Mouse (Mus musculus) frontal cortex, postnatal 14 days (tissue): ENCODE measurements around the gene Calr.

Experiments used
- DNase-seq, 2 experiments: peaks; one replicate each; pipeline ENCODE4 v3.0.0; 2022; ENCODE audit warnings: low spot score in 2 of 2

The Calr gene

GRCm38 (mm10) chr8:84815547-84815946 is 31.2 kb downstream of the Calr start:
- peak; percentile 89 to 95 for DNase-seq

- DNase-seq, result no peak
These were observed 31.9 kb downstream of the Calr start for GRCm38 (mm10) chr8:84814555-84815441.

GRCm38 (mm10) chr8:84814240-84814554 is 32.5 kb downstream of the Calr start:
- DNase-seq, result no peak

GRCm38 (mm10) chr8:84813830-84814229 is 32.9 kb downstream of the Calr start:
- no peak for DNase-seq

GRCm38 (mm10) chr8:84813059-84813458 is 33.7 kb downstream of the Calr start:
- DNase-seq, result peak; percentile 71 to 90

GRCm38 (mm10) chr8:84811303-84811702 is 35.4 kb downstream of the Calr start:
- no peak for DNase-seq

GRCm38 (mm10) chr8:84810896-84811295 is 35.8 kb downstream of the Calr start:
- peak; percentile 91 to 97 for DNase-seq

GRCm38 (mm10) chr8:84809941-84810280 is 36.8 kb downstream of the Calr start:
- no peak for DNase-seq

- DNase-seq, result no peak
These were observed 37.4 kb downstream of the Calr start for GRCm38 (mm10) chr8:84809109-84809940.

GRCm38 (mm10) chr8:84806031-84806430 is 40.7 kb downstream of the Calr start:
- DNase-seq, result no peak

GRCm38 (mm10) chr8:84799999-84800831 is 46.5 kb downstream of the Calr start, which contains the start of gene Nfix:
Gene Nfix (minus strand): TSS chr8:84800344.
- no peak for DNase-seq

GRCm38 (mm10) chr8:84799136-84799931 is 47.4 kb downstream of the Calr start:
- DNase-seq, result no peak

- no peak for DNase-seq
These were observed 48.1 kb downstream of the Calr start for GRCm38 (mm10) chr8:84798446-84799135.

GRCm38 (mm10) chr8:84797971-84798370 is 48.8 kb downstream of the Calr start:
- no peak for DNase-seq

GRCm38 (mm10) chr8:84797256-84797797 is 49.4 kb downstream of the Calr start:
- DNase-seq, result no peak

- DNase-seq, result no peak
These were observed 52.2 kb downstream of the Calr start for GRCm38 (mm10) chr8:84794486-84794885.

GRCm38 (mm10) chr8:84793791-84794485 is 52.8 kb downstream of the Calr start:
- no peak for DNase-seq

GRCm38 (mm10) chr8:84793134-84793533 is 53.6 kb downstream of the Calr start:
- DNase-seq, result no peak

- DNase-seq, result no peak
These were observed 54.2 kb downstream of the Calr start for GRCm38 (mm10) chr8:84792429-84792947.
